ENCODE assay signal across 7 mouse cellular contexts in genomic region chr16:86419458-86419857, GRCm38 (mm10).
DNase-seq lines count a peak whose midpoint lies in the region; ATAC-seq lines count a peak whose summit lies in the region.
"Not testable (repeated sequence)": the region's sequence is repeated elsewhere in the genome, so short reads cannot be mapped to it uniquely, and the experiment has no call there.

No protein-coding gene starts in this region.

- H3K4me3 ChIP-seq in intestine, embryonic 14.5 days (ENCODE audit: low read depth, low read length), result not testable (repeated sequence)

- H3K4me1 ChIP-seq in intestine, embryonic 14.5 days (replicated peaks; ENCODE audit: control insufficient read depth, insufficient read depth, low read length), result not testable (repeated sequence)

- not testable (repeated sequence) for H3K27me3 ChIP-seq in intestine, embryonic 14.5 days (replicated peaks; ENCODE audit: control insufficient read depth, insufficient read depth, low read length)

- not testable (repeated sequence) for H3K9me3 ChIP-seq in intestine, embryonic 14.5 days (ENCODE audit: control insufficient read depth, low read length)

- peak; percentile 68 to 77 for DNase-seq in adrenal gland, postnatal 36 days
- peak; percentile 44 for DNase-seq in embryo, embryonic 11.5 days (ENCODE audit: low read depth, low spot score)
- peak; percentile 74 for DNase-seq in gastrocnemius, postnatal 14 days
- DNase-seq in intestine, embryonic 14.5 days (ENCODE audit: low spot score), result peak; percentile 83
- DNase-seq in layer of hippocampus, postnatal 36 days, result peak; percentile 35 to 44
- peak; percentile 51 for DNase-seq in lung, postnatal 25 days (ENCODE audit: low spot score)
- peak; percentile 83 for DNase-seq in retina, embryonic 14.5 days (ENCODE audit: low spot score)

- not testable (repeated sequence) for H3K27ac ChIP-seq in intestine, embryonic 14.5 days (ENCODE audit: low read depth)

- not testable (repeated sequence) for ATAC-seq in intestine, embryonic 14.5 days (replicated peaks; ENCODE audit: low FRiP score, low TSS enrichment, low read depth)

- not testable (repeated sequence) for H3K36me3 ChIP-seq in intestine, embryonic 14.5 days (ENCODE audit: control insufficient read depth, insufficient read depth, low read length)

- not testable (repeated sequence) for H3K9ac ChIP-seq in intestine, embryonic 14.5 days (ENCODE audit: low read length)

- 7% methylated on average over 5 of the region's 5 CpGs for WGBS in intestine, embryonic 14.5 days

- intact Hi-C loops in gastrocnemius, postnatal 14 days (cut with DNase I; ENCODE audit: low total_unique reads), result loop anchor here (10.0 kb wide), 1 partner anchor 825 kb away; no protein-coding TSS in a partner anchor

- H3K4me2 ChIP-seq in intestine, embryonic 14.5 days (ENCODE audit: low read length), result not testable (repeated sequence)
